Mouse (Mus musculus) brain, embryonic 18.5 days (tissue): ENCODE results near the gene Csta1.

Experiments
- DNase-seq: peaks from one replicate; pipeline ENCODE4 v3.0.0-alpha.2; 2012; ENCODE audit warnings: low read depth, low spot score

The Csta1 gene

DNA sequence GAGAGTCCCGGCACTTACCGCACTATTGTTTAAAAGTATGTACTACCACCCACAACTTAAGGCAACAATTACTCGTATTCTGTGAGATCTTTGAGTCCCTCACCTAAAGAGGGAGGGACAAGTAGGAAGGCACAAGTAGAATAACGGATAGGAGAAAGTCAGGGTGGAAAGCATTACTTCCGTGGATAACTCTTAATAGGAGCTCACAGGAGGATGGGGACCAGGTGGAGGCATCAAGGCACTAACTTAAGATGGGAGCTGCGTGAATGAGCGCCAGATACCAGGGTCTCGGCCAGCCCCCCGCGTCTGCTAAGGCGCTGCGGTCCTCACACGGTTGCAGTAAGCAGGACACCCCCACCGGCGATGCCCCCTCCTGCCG, 60.0 kb downstream of the Csta1 start:
- DNase-seq, result no peak
